Mouse (Mus musculus): Measurements from ENCODE around the gene Nvl. TPM values are rescaled to one million over a fixed set of nuclear protein-coding genes. Genes with fewer than 3 reads are reported as not detected.

Nvl gene
- polyA plus RNA-seq (2021; fragmentation: Nextera tagmentation) = 6.0 and 6.8 TPM in 2 replicates
- long read RNA-seq, experiment 1, full-length matches to known transcripts = 1 of 21 reads
- long read RNA-seq, experiment 1, partial matches to known transcripts = 12 of 21 reads
- long read RNA-seq, experiment 1, other reads (novel, unspliced or antisense) = 8 of 21 reads
- long read RNA-seq, experiment 2, full-length matches to known transcripts = 40 of 100 reads
- long read RNA-seq, experiment 2, partial matches to known transcripts = 33 of 100 reads
- long read RNA-seq, experiment 2, other reads (novel, unspliced or antisense) = 27 of 100 reads

GRCm38 (mm10) chr1:181143950-181144836 lies at the start of gene Nvl, which contains the start of gene Cnih4:
TSS of gene Nvl (minus strand) at chr1:181144204.
TSS of gene Cnih4 (plus strand) at chr1:181144693.

GRCm38 (mm10) chr1:181050937-181051336 lies 93.1 kb downstream of the Nvl start, which contains the start of gene 9130409I23Rik:
TSS of gene 9130409I23Rik (plus strand) at chr1:181051237.

Other genes with a start within 250 kb of the Nvl start
- 86.1 and 94.6 TPM in 2 replicates for gene Pycr2, start 239.9 kb downstream of the Nvl start, polyA plus RNA-seq (2021; fragmentation: Nextera tagmentation)
- 21.8 and 22.7 TPM in 2 replicates for gene Lefty1, start 209.2 kb downstream of the Nvl start, polyA plus RNA-seq (2021; fragmentation: Nextera tagmentation)
- gene Tmem63a, start 201.9 kb downstream of the Nvl start, polyA plus RNA-seq (2021; fragmentation: Nextera tagmentation) = 27.1 and 29.2 TPM in 2 replicates
- 20.6 and 35.6 TPM in 2 replicates for gene Ephx1, start 123.3 kb downstream of the Nvl start, polyA plus RNA-seq (2021; fragmentation: Nextera tagmentation)
- not detected in 2 replicates for gene 9130409I23Rik, start 93.0 kb downstream of the Nvl start, polyA plus RNA-seq (2021; fragmentation: Nextera tagmentation)
- gene Cnih4, start 489 bp upstream of the Nvl start, polyA plus RNA-seq (2021; fragmentation: Nextera tagmentation) = 38.7 and 51.0 TPM in 2 replicates
- 13.2 and 13.9 TPM in 2 replicates for gene Wdr26, start 67.8 kb upstream of the Nvl start, polyA plus RNA-seq (2021; fragmentation: Nextera tagmentation)
- 56.7 and 74.1 TPM in 2 replicates for gene Cnih3, start 208.4 kb upstream of the Nvl start, polyA plus RNA-seq (2021; fragmentation: Nextera tagmentation)